Mouse (Mus musculus): Measurements from ENCODE around the gene Trappc10. TPM values are rescaled to one million over a fixed set of nuclear protein-coding genes. Genes with fewer than 3 reads are reported as not detected.

Gene Trappc10
- polyA plus RNA-seq, 1 experiment: 41.8 TPM

- WGBS: 72% methylated on average over 4 of the region's 4 CpGs
- no peak overlapping the region for H3K4me3 ChIP-seq (ENCODE audit: extremely low read depth, insufficient read depth, insufficient read length)
- no peak for DNase-seq (ENCODE audit: low read depth in 1 of 2, low spot score in 2 of 2)
- peaks cover 18% of the 10 kb centered on the region for H3K4me1 ChIP-seq (ENCODE audit: control insufficient read depth, insufficient read depth, insufficient read length)
- no peaks in the 10 kb centered on the region for H3K27me3 ChIP-seq (ENCODE audit: control insufficient read depth, insufficient read depth, low read length)
- TF ChIP-seq CTCF (IDR thresholded peaks at IDR 0.05; ENCODE audit: extremely low read depth, insufficient read depth, insufficient read length, insufficient replicate concordance): no peak
- TF ChIP-seq POLR2A (IDR thresholded peaks at IDR 0.05; ENCODE audit: low read depth, low read length): no peak
- H3K36me3 ChIP-seq (ENCODE audit: control insufficient read depth, insufficient read depth, low read length): no peaks in the 10 kb centered on the region
- peak overlapping the region; percentile 96 for H3K27ac ChIP-seq (ENCODE audit: insufficient read depth, low read length)
Measured at GRCm38 (mm10) chr10:78147908-78148441, 96.5 kb downstream of the Trappc10 start.

DNA sequence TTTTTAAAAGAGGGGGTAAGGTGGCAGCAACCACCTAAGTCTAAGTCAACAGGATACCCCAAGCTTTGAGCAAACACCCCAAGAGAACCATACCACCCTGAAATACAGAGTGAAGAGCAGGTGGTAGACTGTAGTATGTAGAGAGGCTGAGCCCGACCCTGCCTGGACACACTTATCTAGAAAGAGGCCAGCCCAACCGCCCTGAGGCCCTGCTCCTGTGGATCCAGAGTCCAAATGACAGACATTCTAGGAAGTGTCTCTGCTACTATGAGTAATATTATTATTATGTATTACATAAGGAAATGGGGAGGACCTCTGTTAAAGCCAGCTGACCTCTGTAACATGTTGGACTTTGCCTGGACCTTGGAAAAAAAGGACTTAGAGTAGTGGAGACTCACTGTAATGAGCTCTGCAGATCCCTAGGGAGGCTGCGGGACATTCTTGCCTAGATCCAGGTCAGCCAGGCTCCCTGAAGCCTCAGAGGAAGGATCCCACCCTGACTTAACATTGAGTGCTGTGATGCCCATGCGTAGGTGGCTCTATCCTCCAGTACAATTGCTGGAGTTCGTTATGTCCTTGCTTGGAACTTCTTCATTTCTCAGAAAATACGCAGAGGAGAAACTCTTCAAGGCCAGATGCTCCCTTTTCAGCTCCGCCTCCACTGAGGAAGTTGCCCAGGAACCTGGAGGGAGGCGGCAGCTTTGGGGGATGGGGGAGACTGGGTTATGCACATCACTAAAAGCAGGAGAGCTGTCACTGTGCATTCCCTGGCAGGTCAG, 100.5 kb downstream of the Trappc10 start:
- no peak for DNase-seq (ENCODE audit: low read depth in 1 of 2, low spot score in 2 of 2)
- Histone ChIP-seq H3K4me3 (ENCODE audit: extremely low read depth, insufficient read depth, insufficient read length) (no peak overlapping the region), H3K27ac (ENCODE audit: insufficient read depth, low read length) (no peak overlapping the region), H3K36me3 (ENCODE audit: control insufficient read depth, insufficient read depth, low read length) (no peaks in the 10 kb centered on the region), H3K27me3 (ENCODE audit: control insufficient read depth, insufficient read depth, low read length) (no peaks in the 10 kb centered on the region), H3K4me1 (ENCODE audit: control insufficient read depth, insufficient read depth, insufficient read length) (peaks cover 11% of the 10 kb centered on the region)
- TF ChIP-seq CTCF (IDR thresholded peaks at IDR 0.05; ENCODE audit: extremely low read depth, insufficient read depth, insufficient read length, insufficient replicate concordance) (no peak), POLR2A (IDR thresholded peaks at IDR 0.05; ENCODE audit: low read depth, low read length) (no peak)
- WGBS: 54% methylated on average over 8 of the region's 8 CpGs

DNA sequence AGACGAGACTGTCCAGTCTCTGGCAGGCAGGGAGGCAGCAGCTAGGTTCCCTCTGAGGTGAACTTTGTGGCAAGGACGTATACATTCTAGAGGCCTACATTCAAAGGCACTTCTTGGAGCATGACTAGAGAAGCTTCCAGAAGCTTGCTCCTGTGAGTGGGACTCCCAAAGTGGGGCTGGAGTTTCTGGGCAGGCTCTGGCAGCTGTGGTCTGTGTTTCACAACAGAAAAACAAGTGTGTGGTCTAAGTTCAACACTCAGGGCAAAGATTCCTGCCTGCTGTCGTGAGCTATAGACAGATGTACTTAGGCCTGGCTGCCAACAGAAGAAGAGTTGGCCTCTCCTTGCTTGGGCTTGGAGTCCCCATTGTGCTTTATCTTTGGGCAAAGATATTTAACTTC, 103.6 kb downstream of the Trappc10 start:
- peaks cover 2% of the 10 kb centered on the region; the same call in 1 of the 2 replicates for H3K4me1 ChIP-seq (ENCODE audit: control insufficient read depth, insufficient read depth, insufficient read length)
- no peak overlapping the region for H3K27ac ChIP-seq (ENCODE audit: insufficient read depth, low read length)
- TF ChIP-seq CTCF (IDR thresholded peaks at IDR 0.05; ENCODE audit: extremely low read depth, insufficient read depth, insufficient read length, insufficient replicate concordance): no peak
- TF ChIP-seq POLR2A (IDR thresholded peaks at IDR 0.05; ENCODE audit: low read depth, low read length): no peak
- H3K27me3 ChIP-seq (ENCODE audit: control insufficient read depth, insufficient read depth, low read length): no peaks in the 10 kb centered on the region
- no peak overlapping the region for H3K4me3 ChIP-seq (ENCODE audit: extremely low read depth, insufficient read depth, insufficient read length)
- DNase-seq (ENCODE audit: low read depth in 1 of 2, low spot score in 2 of 2): no peak
- WGBS: 86% methylated on average over 3 of the region's 3 CpGs
- H3K36me3 ChIP-seq (ENCODE audit: control insufficient read depth, insufficient read depth, low read length): no peaks in the 10 kb centered on the region

DNA sequence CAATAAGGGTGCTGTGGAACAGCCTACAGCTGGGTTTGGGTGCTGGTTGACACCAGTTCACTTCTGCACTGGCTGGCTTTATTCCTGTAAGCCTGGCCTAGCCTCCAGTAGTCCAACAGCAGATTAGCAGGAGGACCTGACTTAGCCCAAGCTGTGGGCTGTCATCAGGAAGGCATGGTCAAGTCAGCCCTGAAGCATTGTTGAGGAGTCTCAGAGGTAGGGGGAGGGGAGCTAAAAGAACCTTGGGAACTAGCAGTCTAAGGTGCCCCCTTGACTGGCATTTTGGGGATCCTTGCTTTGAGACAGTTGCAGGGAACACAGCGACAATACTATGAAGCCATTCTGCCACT, 104.2 kb downstream of the Trappc10 start:
- DNase-seq (ENCODE audit: low read depth in 1 of 2, low spot score in 2 of 2): no peak
- TF ChIP-seq CTCF (IDR thresholded peaks at IDR 0.05; ENCODE audit: extremely low read depth, insufficient read depth, insufficient read length, insufficient replicate concordance) (no peak), POLR2A (IDR thresholded peaks at IDR 0.05; ENCODE audit: low read depth, low read length) (no peak)
- WGBS: 87% methylated on average over 1 of the region's 1 CpGs
- no peaks in the 10 kb centered on the region for H3K27me3 ChIP-seq (ENCODE audit: control insufficient read depth, insufficient read depth, low read length)
- H3K4me3 ChIP-seq (ENCODE audit: extremely low read depth, insufficient read depth, insufficient read length): no peak overlapping the region
- no peaks in the 10 kb centered on the region for H3K36me3 ChIP-seq (ENCODE audit: control insufficient read depth, insufficient read depth, low read length)
- H3K27ac ChIP-seq (ENCODE audit: insufficient read depth, low read length): no peak overlapping the region
- H3K4me1 ChIP-seq (ENCODE audit: control insufficient read depth, insufficient read depth, insufficient read length): peaks cover 2% of the 10 kb centered on the region; the same call in 1 of the 2 replicates

- H3K27ac ChIP-seq (ENCODE audit: insufficient read depth, low read length): peak overlapping the region; percentile 4; the same call in 1 of the 2 replicates
- no peak for DNase-seq (ENCODE audit: low read depth in 1 of 2, low spot score in 2 of 2)
- H3K4me1 ChIP-seq (ENCODE audit: control insufficient read depth, insufficient read depth, insufficient read length): peaks cover 3% of the 10 kb centered on the region; the same call in 1 of the 2 replicates
- TF ChIP-seq POLR2A (IDR thresholded peaks at IDR 0.05; ENCODE audit: low read depth, low read length) (no peak), CTCF (IDR thresholded peaks at IDR 0.05; ENCODE audit: extremely low read depth, insufficient read depth, insufficient read length, insufficient replicate concordance) (no peak)
- 86% methylated on average over 11 of the region's 11 CpGs for WGBS
- H3K4me3 ChIP-seq (ENCODE audit: extremely low read depth, insufficient read depth, insufficient read length): no peak overlapping the region
- H3K27me3 ChIP-seq (ENCODE audit: control insufficient read depth, insufficient read depth, low read length): no peaks in the 10 kb centered on the region
- no peaks in the 10 kb centered on the region for H3K36me3 ChIP-seq (ENCODE audit: control insufficient read depth, insufficient read depth, low read length)
Measured at GRCm38 (mm10) chr10:78139572-78140250, 104.7 kb downstream of the Trappc10 start.

DNA sequence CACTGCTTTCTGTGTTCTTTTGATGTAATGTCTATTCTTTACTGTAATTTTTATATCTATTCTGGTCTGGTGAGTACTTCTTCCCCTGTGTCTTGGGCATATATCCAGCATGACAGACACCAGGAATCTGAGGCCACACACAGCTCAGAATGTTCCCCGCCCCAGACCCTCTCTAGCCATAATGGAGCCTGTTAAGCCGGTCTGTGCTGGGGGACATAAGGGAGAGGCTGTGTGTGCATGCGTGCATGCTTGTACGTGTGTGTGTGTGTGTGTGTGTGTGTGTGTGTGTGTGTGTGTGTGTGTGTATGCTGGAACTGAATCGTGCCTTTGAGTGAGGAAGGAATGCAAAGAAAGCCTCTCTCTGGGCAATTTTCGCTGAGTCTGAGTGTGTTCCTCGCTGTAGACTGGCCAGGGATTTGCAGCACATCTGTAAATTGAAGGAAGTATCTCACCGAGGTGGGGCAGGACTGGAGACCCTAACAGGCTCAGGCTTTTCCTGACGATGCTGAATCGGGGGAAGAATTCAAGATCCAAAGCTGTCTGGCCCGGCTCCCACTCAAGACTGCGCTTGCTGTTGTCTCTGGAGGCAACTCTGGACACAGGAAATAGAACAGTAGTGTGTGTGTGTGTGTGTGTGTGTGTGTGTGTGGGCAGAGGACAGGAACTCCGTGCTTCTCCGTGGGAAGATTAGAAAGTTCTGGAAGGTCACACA, 105.5 kb downstream of the Trappc10 start:
- Histone ChIP-seq H3K4me1 (ENCODE audit: control insufficient read depth, insufficient read depth, insufficient read length) (peaks cover 8% of the 10 kb centered on the region; the same call in 1 of the 2 replicates), H3K4me3 (ENCODE audit: extremely low read depth, insufficient read depth, insufficient read length) (no peak overlapping the region), H3K36me3 (ENCODE audit: control insufficient read depth, insufficient read depth, low read length) (no peaks in the 10 kb centered on the region), H3K27ac (ENCODE audit: insufficient read depth, low read length) (peak overlapping the region; percentile 33; the same call in 1 of the 2 replicates), H3K27me3 (ENCODE audit: control insufficient read depth, insufficient read depth, low read length) (no peaks in the 10 kb centered on the region)
- TF ChIP-seq POLR2A (IDR thresholded peaks at IDR 0.05; ENCODE audit: low read depth, low read length) (no peak), CTCF (IDR thresholded peaks at IDR 0.05; ENCODE audit: extremely low read depth, insufficient read depth, insufficient read length, insufficient replicate concordance) (no peak)
- DNase-seq (ENCODE audit: low read depth in 1 of 2, low spot score in 2 of 2): no peak
- WGBS: 56% methylated on average over 14 of the region's 14 CpGs

Measured in spleen, adult 2 months (tissue).